Mouse (Mus musculus): ENCODE results near the gene Nrd1. TPM values are rescaled to one million over a fixed set of nuclear protein-coding genes. Genes with fewer than 3 reads are reported as not detected.

Gene Nrd1
- polyA plus RNA-seq (2014; fragmentation: Nextera tagmentation; extraction: Ambion mirVana): 42.5 and 46.6 TPM in 2 replicates

DNA sequence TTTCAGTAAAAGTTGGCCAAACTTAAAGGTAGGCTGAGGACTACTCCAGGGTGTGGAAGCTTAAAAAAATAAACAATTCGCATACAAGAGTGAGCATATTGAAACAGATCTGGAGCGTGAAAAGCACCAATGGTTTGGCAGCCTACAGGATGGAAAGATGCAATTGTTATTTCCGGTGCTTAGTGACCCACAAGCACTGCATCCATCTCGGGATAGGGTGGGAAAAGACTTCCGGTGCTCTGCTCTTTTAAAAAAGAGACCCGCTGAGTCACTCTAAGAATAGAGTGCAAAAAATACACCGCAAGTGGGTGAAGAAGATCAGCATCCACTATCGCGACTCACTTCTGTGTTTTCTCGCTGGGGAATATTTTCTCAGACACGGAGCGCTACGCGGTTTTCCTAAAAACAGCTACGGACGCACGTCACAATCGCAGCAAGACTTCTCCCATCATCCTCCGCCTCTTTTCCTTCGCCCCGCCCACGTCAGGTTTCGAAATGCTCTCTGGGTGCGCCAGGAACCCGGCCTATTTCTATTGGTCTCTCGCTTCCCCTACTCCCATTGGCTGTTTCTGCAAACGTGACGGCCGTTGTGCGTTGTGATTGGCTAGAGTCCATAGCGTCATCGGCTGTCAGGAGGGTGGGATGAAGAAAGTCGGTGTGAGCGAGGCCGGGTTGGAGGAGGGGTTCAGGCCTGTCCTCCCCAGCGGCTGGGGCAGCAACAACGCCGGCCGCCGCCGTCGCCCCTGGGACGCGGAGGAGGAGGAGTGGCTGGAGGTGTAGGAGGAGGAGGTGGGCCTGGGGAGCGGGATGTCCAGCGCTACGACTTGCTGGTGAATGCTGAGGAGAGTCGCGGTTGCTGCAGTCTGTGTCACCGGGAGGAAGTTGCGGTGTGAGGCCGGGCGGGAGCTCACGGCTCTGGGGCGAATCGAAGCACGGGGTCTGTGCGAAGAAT, at the start of gene Nrd1:
Gene Nrd1 (plus strand): TSS at position 657 of the 952 bp plus-strand sequence.
- WGBS (ENCODE audit: insufficient replicate concordance): under 1% methylated on average over 58 of the region's 58 CpGs

DNA sequence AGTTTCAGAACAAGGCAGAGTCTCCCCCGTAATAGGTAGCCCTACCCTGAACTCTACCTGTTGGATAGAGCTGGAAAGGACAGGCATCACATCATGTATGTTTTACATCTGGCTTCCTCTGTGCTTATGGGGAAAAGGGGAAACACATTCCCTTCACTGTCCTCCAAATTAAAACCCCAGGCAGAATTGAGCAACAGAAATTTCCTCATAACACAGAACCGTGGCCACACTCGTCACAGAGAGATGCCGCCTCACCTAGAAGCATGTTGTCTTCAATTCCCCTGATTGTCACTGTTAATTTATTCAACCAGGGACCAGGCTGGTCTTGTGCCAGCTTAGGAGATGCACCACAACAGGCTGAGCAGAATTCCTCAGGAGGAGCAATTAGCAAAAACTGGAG, 48.8 kb upstream of the Nrd1 start:
- H3K4me1 ChIP-seq (ENCODE audit: control insufficient read depth, insufficient read depth, low read length): no peaks in the 10 kb centered on the region
- no peak for ATAC-seq (replicated peaks; ENCODE audit: insufficient number of reproducible peaks, low FRiP score, low TSS enrichment)
- H3K27me3 ChIP-seq (ENCODE audit: control insufficient read depth, insufficient read depth, low read length): no peaks in the 10 kb centered on the region
- no peak overlapping the region for H3K9ac ChIP-seq (ENCODE audit: low read depth, low read length)
- no peaks in the 10 kb centered on the region for H3K36me3 ChIP-seq (ENCODE audit: control insufficient read depth, insufficient read depth, low read length)
- no peaks in the 10 kb centered on the region for H3K9me3 ChIP-seq (replicated peaks; ENCODE audit: control insufficient read depth, low read length)
- no peak overlapping the region for H3K27ac ChIP-seq (ENCODE audit: low read depth, low read length)
- 87% methylated on average over 4 of the region's 4 CpGs for WGBS (ENCODE audit: insufficient replicate concordance)
- H3K4me3 ChIP-seq (ENCODE audit: low read depth, low read length): no peak overlapping the region
- H3K4me2 ChIP-seq: no peak overlapping the region

More for the DNA sequence above, at the start of gene Nrd1:
- H3K27me3 ChIP-seq (ENCODE audit: control insufficient read depth, insufficient read depth, low read length): no peaks in the 10 kb centered on the region
- peaks cover 2% of the 10 kb centered on the region; the same call in 1 of the 2 replicates for H3K36me3 ChIP-seq (ENCODE audit: control insufficient read depth, insufficient read depth, low read length)
- no peaks in the 10 kb centered on the region for H3K9me3 ChIP-seq (replicated peaks; ENCODE audit: control insufficient read depth, low read length)
- H3K9ac ChIP-seq (ENCODE audit: low read depth, low read length): peak within 1 kb of the TSS; percentile 89
- H3K4me1 ChIP-seq (ENCODE audit: control insufficient read depth, insufficient read depth, low read length): 0 out of 2 replicates have a peak, but pooled peaks cover 3% of the 10 kb centered on the region
- peak within 1 kb of the TSS; percentile 82 for H3K4me3 ChIP-seq (ENCODE audit: low read depth, low read length)
- H3K4me2 ChIP-seq: peak within 1 kb of the TSS; percentile 78
- peak within 1 kb of the TSS; percentile 94 for H3K27ac ChIP-seq (ENCODE audit: low read depth, low read length)
- peak; percentile 99 for ATAC-seq (replicated peaks; ENCODE audit: insufficient number of reproducible peaks, low FRiP score, low TSS enrichment)

DNA sequence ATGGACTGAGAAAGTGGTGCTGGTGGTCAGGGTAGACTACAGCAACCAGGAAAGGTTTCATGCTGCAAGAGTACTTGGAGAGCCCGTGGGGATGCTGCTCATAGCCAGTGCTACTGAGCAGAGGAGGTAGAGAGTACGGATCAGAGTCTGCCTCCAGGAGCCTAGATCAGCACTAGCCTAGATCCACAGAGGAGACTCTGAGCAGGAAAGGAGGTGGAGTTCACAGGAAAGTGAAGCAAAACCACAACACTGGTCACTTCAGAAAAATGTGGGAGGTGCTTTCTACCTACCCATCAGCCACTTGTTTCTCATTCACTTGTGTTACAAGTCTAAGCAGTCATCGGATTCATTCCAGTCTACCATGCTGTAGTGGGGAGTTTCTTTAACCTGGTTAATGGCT, 40.8 kb upstream of the Nrd1 start:
- Histone ChIP-seq H3K27ac (ENCODE audit: low read depth, low read length) (no peak overlapping the region), H3K9ac (ENCODE audit: low read depth, low read length) (no peak overlapping the region), H3K36me3 (ENCODE audit: control insufficient read depth, insufficient read depth, low read length) (no peaks in the 10 kb centered on the region), H3K9me3 (replicated peaks; ENCODE audit: control insufficient read depth, low read length) (no peaks in the 10 kb centered on the region), H3K4me3 (ENCODE audit: low read depth, low read length) (no peak overlapping the region), H3K27me3 (ENCODE audit: control insufficient read depth, insufficient read depth, low read length) (no peaks in the 10 kb centered on the region), H3K4me2 (no peak overlapping the region), H3K4me1 (ENCODE audit: control insufficient read depth, insufficient read depth, low read length) (no peaks in the 10 kb centered on the region)
- WGBS (ENCODE audit: insufficient replicate concordance): 87% methylated on average over 3 of the region's 3 CpGs
- ATAC-seq (replicated peaks; ENCODE audit: insufficient number of reproducible peaks, low FRiP score, low TSS enrichment): no peak

GRCm38 (mm10) chr4:108960619-108961460, 39.6 kb upstream of the Nrd1 start:
- no peak overlapping the region for H3K27ac ChIP-seq (ENCODE audit: low read depth, low read length)
- no peak overlapping the region for H3K4me3 ChIP-seq (ENCODE audit: low read depth, low read length)
- 77% methylated on average over 4 of the region's 4 CpGs for WGBS (ENCODE audit: insufficient replicate concordance)
- H3K4me2 ChIP-seq: no peak overlapping the region
- no peak overlapping the region for H3K9ac ChIP-seq (ENCODE audit: low read depth, low read length)
- H3K4me1 ChIP-seq (ENCODE audit: control insufficient read depth, insufficient read depth, low read length): no peaks in the 10 kb centered on the region
- no peak for ATAC-seq (replicated peaks; ENCODE audit: insufficient number of reproducible peaks, low FRiP score, low TSS enrichment)
- no peaks in the 10 kb centered on the region for H3K9me3 ChIP-seq (replicated peaks; ENCODE audit: control insufficient read depth, low read length)
- no peaks in the 10 kb centered on the region for H3K36me3 ChIP-seq (ENCODE audit: control insufficient read depth, insufficient read depth, low read length)
- no peaks in the 10 kb centered on the region for H3K27me3 ChIP-seq (ENCODE audit: control insufficient read depth, insufficient read depth, low read length)

GRCm38 (mm10) chr4:108963017-108963416, 37.4 kb upstream of the Nrd1 start:
- WGBS (ENCODE audit: insufficient replicate concordance): 85% methylated on average over 6 of the region's 6 CpGs
- no peak for ATAC-seq (replicated peaks; ENCODE audit: insufficient number of reproducible peaks, low FRiP score, low TSS enrichment)
- Histone ChIP-seq H3K27me3 (ENCODE audit: control insufficient read depth, insufficient read depth, low read length) (no peaks in the 10 kb centered on the region), H3K9ac (ENCODE audit: low read depth, low read length) (no peak overlapping the region), H3K9me3 (replicated peaks; ENCODE audit: control insufficient read depth, low read length) (no peaks in the 10 kb centered on the region), H3K4me1 (ENCODE audit: control insufficient read depth, insufficient read depth, low read length) (no peaks in the 10 kb centered on the region), H3K27ac (ENCODE audit: low read depth, low read length) (no peak overlapping the region), H3K4me2 (no peak overlapping the region), H3K36me3 (ENCODE audit: control insufficient read depth, insufficient read depth, low read length) (no peaks in the 10 kb centered on the region), H3K4me3 (ENCODE audit: low read depth, low read length) (no peak overlapping the region)

- Histone ChIP-seq H3K9ac (ENCODE audit: low read depth, low read length) (no peak overlapping the region), H3K27ac (ENCODE audit: low read depth, low read length) (no peak overlapping the region), H3K4me1 (ENCODE audit: control insufficient read depth, insufficient read depth, low read length) (no peaks in the 10 kb centered on the region), H3K4me2 (no peak overlapping the region), H3K36me3 (ENCODE audit: control insufficient read depth, insufficient read depth, low read length) (no peaks in the 10 kb centered on the region), H3K9me3 (replicated peaks; ENCODE audit: control insufficient read depth, low read length) (no peaks in the 10 kb centered on the region), H3K27me3 (ENCODE audit: control insufficient read depth, insufficient read depth, low read length) (no peaks in the 10 kb centered on the region), H3K4me3 (ENCODE audit: low read depth, low read length) (no peak overlapping the region)
- ATAC-seq (replicated peaks; ENCODE audit: insufficient number of reproducible peaks, low FRiP score, low TSS enrichment): no peak
- whole genome bisulfite sequencing (ENCODE audit: insufficient replicate concordance): 28% methylated on average over 3 of the region's 3 CpGs
These were observed 30.9 kb upstream of the Nrd1 start for GRCm38 (mm10) chr4:108969517-108969916.

DNA sequence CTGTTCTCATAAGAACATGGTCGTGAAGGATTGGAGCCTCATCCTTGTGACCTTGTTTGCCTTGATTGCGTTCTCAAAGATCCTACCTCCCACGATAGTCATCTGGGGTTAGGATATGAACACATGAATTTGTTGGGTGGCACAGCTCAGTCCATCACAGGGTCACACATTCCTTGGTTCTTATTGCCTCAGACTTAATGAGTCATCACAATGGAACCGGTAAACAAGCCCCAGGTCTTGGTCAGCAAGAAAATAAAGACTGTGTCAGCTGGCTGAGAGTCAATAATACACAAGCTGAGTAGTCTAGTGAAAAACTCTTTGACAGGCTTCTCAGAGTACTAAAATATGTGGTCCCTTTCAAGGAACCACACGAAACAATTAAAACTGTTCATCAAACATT, 29.4 kb upstream of the Nrd1 start:
- Histone ChIP-seq H3K4me1 (ENCODE audit: control insufficient read depth, insufficient read depth, low read length) (no peaks in the 10 kb centered on the region), H3K27ac (ENCODE audit: low read depth, low read length) (no peak overlapping the region), H3K27me3 (ENCODE audit: control insufficient read depth, insufficient read depth, low read length) (no peaks in the 10 kb centered on the region), H3K4me2 (no peak overlapping the region), H3K36me3 (ENCODE audit: control insufficient read depth, insufficient read depth, low read length) (no peaks in the 10 kb centered on the region), H3K4me3 (ENCODE audit: low read depth, low read length) (no peak overlapping the region), H3K9me3 (replicated peaks; ENCODE audit: control insufficient read depth, low read length) (no peaks in the 10 kb centered on the region), H3K9ac (ENCODE audit: low read depth, low read length) (no peak overlapping the region)
- WGBS (ENCODE audit: insufficient replicate concordance): 74% methylated on average over 5 of the region's 5 CpGs
- no peak for ATAC-seq (replicated peaks; ENCODE audit: insufficient number of reproducible peaks, low FRiP score, low TSS enrichment)

DNA sequence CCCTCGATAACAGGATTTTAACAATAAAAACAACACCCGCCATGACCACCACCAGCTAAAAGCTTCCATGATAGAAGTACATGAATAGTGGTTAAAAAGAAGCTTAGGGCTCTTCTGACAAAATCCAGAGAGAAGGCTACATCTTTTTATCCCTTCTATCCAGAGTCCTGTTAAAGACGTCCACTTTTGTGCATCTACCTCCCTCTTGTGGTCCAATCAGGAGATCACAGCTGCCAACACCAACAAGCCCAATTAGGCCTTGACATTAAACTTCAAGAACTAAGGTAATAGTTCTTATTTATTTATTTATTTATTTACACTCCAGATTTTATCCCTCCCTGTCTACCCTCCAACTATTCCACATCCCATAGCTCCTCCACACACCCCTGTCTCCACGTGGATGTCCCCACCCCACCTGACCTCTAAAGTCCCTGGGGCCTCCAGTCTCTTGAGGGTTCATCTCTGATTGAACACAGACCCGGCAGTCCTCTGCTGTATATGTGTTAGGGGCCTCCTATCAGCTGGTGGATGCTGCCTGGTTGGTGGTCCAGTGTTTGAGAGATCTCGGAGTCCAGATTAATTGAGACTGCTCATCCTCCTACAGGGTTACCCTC, 23.9 kb upstream of the Nrd1 start:
- Histone ChIP-seq H3K36me3 (ENCODE audit: control insufficient read depth, insufficient read depth, low read length) (no peaks in the 10 kb centered on the region), H3K4me3 (ENCODE audit: low read depth, low read length) (no peak overlapping the region), H3K9me3 (replicated peaks; ENCODE audit: control insufficient read depth, low read length) (no peaks in the 10 kb centered on the region), H3K4me2 (no peak overlapping the region), H3K27ac (ENCODE audit: low read depth, low read length) (no peak overlapping the region), H3K9ac (ENCODE audit: low read depth, low read length) (no peak overlapping the region), H3K27me3 (ENCODE audit: control insufficient read depth, insufficient read depth, low read length) (no peaks in the 10 kb centered on the region), H3K4me1 (ENCODE audit: control insufficient read depth, insufficient read depth, low read length) (no peaks in the 10 kb centered on the region)
- no peak for ATAC-seq (replicated peaks; ENCODE audit: insufficient number of reproducible peaks, low FRiP score, low TSS enrichment)
- 40% methylated on average over 6 of the region's 6 CpGs for WGBS (ENCODE audit: insufficient replicate concordance)
